Mouse (Mus musculus) myocyte (in vitro differentiated cells): ENCODE data around the gene Tex2.

ENCODE experiments used
- MAX ChIP-seq: IDR thresholded peaks from one replicate; pipeline ENCODE4 v1.6.1; 2011; ENCODE audit warnings: low read depth, mild to moderate bottlenecking, control low read depth
- POLR2A ChIP-seq: IDR thresholded peaks from one replicate; pipeline ENCODE4 v1.6.1; 2011; ENCODE audit warnings: low read depth, mild to moderate bottlenecking, control low read depth, moderate library complexity; ENCODE audit not compliant: insufficient read length
- SRF ChIP-seq: IDR thresholded peaks from one replicate; pipeline ENCODE4 v1.6.1; 2011; ENCODE audit warnings: low read depth; ENCODE audit not compliant: control insufficient read depth, insufficient read length
- TCF12 ChIP-seq: IDR thresholded peaks from one replicate; pipeline ENCODE4 v1.6.1; 2011; ENCODE audit warnings: mild to moderate bottlenecking, control low read depth; ENCODE audit not compliant: poor library complexity, insufficient read depth, severe bottlenecking

DNA sequence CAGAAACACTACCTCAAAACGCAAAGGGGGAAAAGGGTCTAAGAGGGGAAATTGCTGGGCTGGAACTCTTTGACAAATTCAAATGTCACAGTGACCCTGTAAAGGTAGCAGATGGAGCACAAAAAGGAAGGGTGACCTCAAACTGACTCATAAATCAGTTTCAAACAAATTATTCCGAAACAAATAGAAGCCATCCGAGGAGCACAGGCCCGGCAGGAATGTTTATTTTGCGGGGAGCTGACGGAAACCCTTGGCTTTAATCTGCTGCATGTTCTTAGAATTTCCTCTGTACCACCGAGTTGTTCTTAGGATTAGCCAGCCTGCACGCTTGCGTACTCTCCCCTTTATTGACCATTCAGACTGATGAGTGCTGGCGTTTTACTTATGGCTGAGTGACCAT, 123.2 kb downstream of the Tex2 start:
- no peak for TF ChIP-seq TCF12
- no peak for TF ChIP-seq POLR2A
- TF ChIP-seq MAX, result no peak
- no peak for TF ChIP-seq SRF
